Mouse (Mus musculus) heart, adult 2 months (tissue): ENCODE data around the gene Atg2a. TPM values are rescaled to one million over a fixed set of nuclear protein-coding genes. Genes with fewer than 3 reads are reported as not detected.

Experiments used
- DNase-seq, 2 experiments: peaks; one replicate each; pipeline ENCODE4 v3.0.0; 2021
- H3K27ac ChIP-seq: fragments of 200-600 bp; 2 replicates; pipeline ENCODE4 v1.8.1; 2022
- H3K27me3 ChIP-seq: fragments of 200-500 bp; 2 replicates; pipeline ENCODE4 v1.6.1; 2012; ENCODE audit warnings: mild to moderate bottlenecking, low read length, inconsistent platforms, mixed read lengths; ENCODE audit not compliant: control insufficient read depth, insufficient read depth
- H3K36me3 ChIP-seq: fragments of 200-500 bp; 2 replicates; pipeline ENCODE4 v1.6.1; 2012; ENCODE audit warnings: low read length, inconsistent platforms; ENCODE audit not compliant: control insufficient read depth, insufficient read depth
- H3K4me1 ChIP-seq: fragments of 200-500 bp; 2 replicates; pipeline ENCODE4 v1.6.1; 2011; ENCODE audit warnings: low read length; ENCODE audit not compliant: control insufficient read depth, insufficient read depth
- H3K4me3 ChIP-seq: fragments of 200-600 bp; 2 replicates; pipeline ENCODE4 v1.8.1; 2022
- H3K79me2 ChIP-seq: fragments of 200-500 bp; replicated peaks from 2 replicates; pipeline ENCODE4 v1.6.1; 2012; ENCODE audit warnings: mild to moderate bottlenecking, inconsistent platforms, low read length, moderate library complexity, mixed read lengths; ENCODE audit not compliant: control insufficient read depth, insufficient read depth
- H3K9ac ChIP-seq: fragments of 200-500 bp; 2 replicates; pipeline ENCODE4 v1.6.1; 2012; ENCODE audit warnings: low read depth, mild to moderate bottlenecking, control low read depth, inconsistent platforms, low read length, mixed read lengths
- CTCF ChIP-seq: fragments of 200-600 bp; IDR thresholded peaks from 2 replicates; pipeline ENCODE4 v1.8.1; 2022; ENCODE audit warnings: antibody characterized with exemption, mild to moderate bottlenecking, moderate library complexity
- EP300 ChIP-seq: fragments of 200-500 bp; IDR thresholded peaks from 2 replicates; pipeline ENCODE4 v1.6.1; 2011; ENCODE audit warnings: low read depth, low read length, control low read depth; ENCODE audit not compliant: insufficient read depth
- POLR2A ChIP-seq: fragments of 200-500 bp; IDR thresholded peaks from 2 replicates; pipeline ENCODE4 v1.6.1; 2011; ENCODE audit warnings: mild to moderate bottlenecking, low read depth, low read length, control low read depth; ENCODE audit not compliant: insufficient read depth
- WGBS: fragments of 180-500 bp; shearing (Covaris S2); methylation state at CpG from one replicate; pipeline ENCODE4 v1.1.7; 2018; 5-methylcytosine and 5-hydroxymethylcytosine counted together
- intact Hi-C: fragments of 180-260 bp; cut with DNase I; formaldehyde crosslinking; loops from one replicate; pipeline ENCODE4 v1.15.1; 2025
- polyA plus RNA-seq: library from polyadenylated mRNA; depleted of rRNA; stranded (reverse); fragments of >200 nt; gene quantifications from 2 replicates; pipeline ENCODE4 v1.2.3, GENCODE M21; 2012
- total RNA-seq, 2 experiments: library from RNA; stranded (reverse); gene quantifications; 2 replicates each; pipeline ENCODE4 v1.2.3; 2021

Gene Atg2a
- total and polyA plus RNA-seq, 3 experiments, result 20.5 to 26.3 (median 24.5) TPM

DNA sequence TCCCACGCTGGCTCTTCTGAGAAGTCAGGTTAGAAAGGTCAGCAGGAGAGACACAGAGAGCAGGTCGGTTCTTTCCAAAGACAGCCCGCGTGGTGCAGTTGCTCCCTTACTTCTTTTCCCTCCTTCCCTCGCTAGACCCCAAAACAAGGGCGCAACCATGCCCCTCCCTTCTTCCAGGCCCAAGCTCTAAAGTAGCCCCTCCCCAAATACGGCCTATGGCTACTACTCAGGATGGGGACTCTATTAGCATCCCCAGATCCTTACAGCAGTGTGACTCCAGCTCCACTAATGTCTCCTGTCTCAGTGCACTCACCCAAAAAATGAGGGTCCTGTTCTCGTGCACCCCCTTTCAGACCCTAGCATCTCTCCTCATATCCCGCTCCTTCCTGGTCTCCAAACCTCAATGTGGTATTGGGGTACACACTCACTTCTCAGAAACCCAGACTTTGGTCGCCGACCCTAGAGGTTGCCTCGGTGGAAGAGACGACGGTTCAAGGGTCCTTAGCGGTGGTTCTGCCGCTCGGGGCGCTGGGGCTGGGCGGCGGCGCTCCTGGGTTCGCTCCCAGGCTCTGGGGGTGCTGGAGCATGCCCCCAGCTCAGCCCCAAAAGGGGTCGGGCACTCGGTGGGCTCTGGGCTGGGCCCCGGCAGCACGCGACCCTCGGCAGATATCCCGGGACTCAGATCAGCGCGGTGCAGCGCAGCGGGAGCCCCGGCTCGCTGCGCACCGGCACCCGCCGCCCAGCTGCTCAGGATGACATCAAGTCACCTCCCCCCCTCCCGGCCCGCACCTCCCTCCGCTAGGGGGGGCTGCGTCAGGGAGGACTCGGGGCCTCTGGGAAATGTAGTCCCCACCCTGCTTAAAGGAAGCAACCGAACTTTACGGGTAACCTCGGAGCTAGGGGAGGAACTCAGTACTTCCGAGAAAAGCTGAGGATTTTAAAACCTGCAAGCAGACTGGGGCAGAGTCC, 6.1 kb upstream of the Atg2a start, which contains the start of gene Ppp2r5b:
Gene Ppp2r5b (minus strand): TSS at position 789 of the 969 bp plus-strand sequence.
- peak; percentile 53 for TF ChIP-seq POLR2A
- TF ChIP-seq EP300, result no peak
- peak; percentile 77 for TF ChIP-seq CTCF
- no peaks in the 10 kb centered on the region for H3K27me3 ChIP-seq
- peak within 1 kb of the TSS; percentile 81 for H3K4me3 ChIP-seq
- WGBS, result 3% methylated on average over 48 of the region's 48 CpGs
- peak within 1 kb of the TSS; percentile 99 for H3K27ac ChIP-seq
- intact Hi-C loops, result loop anchor here (1.0 to 2.0 kb wide), 2 partner anchors 95 to 107 kb away; partner anchors contain the start of genes Arl2, Batf2 and Snx15
- peak within 1 kb of the TSS; percentile 89 for H3K9ac ChIP-seq
- H3K4me1 ChIP-seq, result peaks cover 3% of the 10 kb centered on the region
- H3K79me2 ChIP-seq, result no peaks in the 10 kb centered on the region
- peak; percentile 94 to 95 for DNase-seq
- H3K36me3 ChIP-seq, result no peaks in the 10 kb centered on the region

DNA sequence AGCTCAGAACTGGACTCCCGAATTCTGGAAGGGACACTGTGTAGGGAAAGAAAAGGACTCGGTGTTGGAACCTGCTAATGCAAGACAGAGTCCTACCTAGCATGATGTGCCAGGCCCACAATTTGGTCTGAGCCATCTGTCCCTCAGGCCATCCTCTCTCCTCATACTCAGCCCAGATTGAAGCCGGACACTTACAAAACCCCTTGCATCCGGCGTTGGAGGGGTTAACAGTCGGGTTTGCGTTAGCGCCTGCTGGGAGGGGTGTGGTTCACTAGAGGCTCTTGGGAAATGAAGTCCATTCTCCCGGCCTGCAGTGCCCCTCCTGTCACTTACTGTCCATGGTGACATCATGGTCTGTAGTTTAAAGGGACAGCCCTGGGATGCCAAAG, 5.4 kb upstream of the Atg2a start:
- intact Hi-C loops, result loop anchor here (1.0 to 2.0 kb wide), 2 partner anchors 95 to 108 kb away; partner anchors contain the start of genes Arl2, Batf2 and Snx15
- Histone ChIP-seq H3K4me1 (peaks cover 3% of the 10 kb centered on the region), H3K27me3 (no peaks in the 10 kb centered on the region), H3K79me2 (no peaks in the 10 kb centered on the region), H3K4me3 (peak overlapping the region; percentile 81), H3K9ac (peak overlapping the region; percentile 79), H3K27ac (peak overlapping the region; percentile 99), H3K36me3 (no peaks in the 10 kb centered on the region)
- DNase-seq, result peak; percentile 88 to 91
- WGBS, result under 1% methylated on average over 9 of the region's 9 CpGs
- TF ChIP-seq CTCF, result no peak
- TF ChIP-seq EP300, result peak; percentile 77; the same call in 1 of the 2 replicates
- TF ChIP-seq POLR2A, result peak; percentile 48; the same call in 1 of the 2 replicates

DNA sequence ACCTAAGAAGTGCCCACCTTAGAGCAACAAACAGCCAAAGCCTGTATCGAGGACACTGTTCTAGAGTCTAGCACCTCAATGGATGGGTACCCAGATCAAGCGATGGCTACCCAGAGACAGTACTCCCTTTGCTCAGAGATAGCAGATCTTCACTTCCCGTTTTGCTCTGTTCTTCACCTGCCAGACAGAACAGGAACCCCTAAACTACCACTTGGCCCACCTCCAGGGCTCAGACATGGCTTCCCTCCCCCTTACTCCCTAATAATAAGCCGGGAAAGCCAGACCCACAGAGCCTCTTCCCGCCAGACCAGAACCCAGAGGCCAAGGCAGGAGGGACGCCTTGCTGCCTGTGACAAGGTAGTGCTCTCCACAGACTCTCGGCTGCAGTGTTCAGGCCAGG, 4.6 kb upstream of the Atg2a start:
- no peaks in the 10 kb centered on the region for H3K36me3 ChIP-seq
- H3K79me2 ChIP-seq, result no peaks in the 10 kb centered on the region
- H3K4me3 ChIP-seq, result no peak overlapping the region
- WGBS, result 73% methylated on average over 7 of the region's 7 CpGs
- no peak overlapping the region for H3K9ac ChIP-seq
- intact Hi-C loops, result loop anchor here (1.0 to 2.0 kb wide), 2 partner anchors 96 to 109 kb away; partner anchors contain the start of genes Arl2, Batf2 and Snx15
- peaks cover 3% of the 10 kb centered on the region for H3K4me1 ChIP-seq
- peak in 1 of 2 experiments; percentile 23 for DNase-seq
- no peak for TF ChIP-seq CTCF
- TF ChIP-seq EP300, result no peak
- no peaks in the 10 kb centered on the region for H3K27me3 ChIP-seq
- no peak overlapping the region for H3K27ac ChIP-seq

DNA sequence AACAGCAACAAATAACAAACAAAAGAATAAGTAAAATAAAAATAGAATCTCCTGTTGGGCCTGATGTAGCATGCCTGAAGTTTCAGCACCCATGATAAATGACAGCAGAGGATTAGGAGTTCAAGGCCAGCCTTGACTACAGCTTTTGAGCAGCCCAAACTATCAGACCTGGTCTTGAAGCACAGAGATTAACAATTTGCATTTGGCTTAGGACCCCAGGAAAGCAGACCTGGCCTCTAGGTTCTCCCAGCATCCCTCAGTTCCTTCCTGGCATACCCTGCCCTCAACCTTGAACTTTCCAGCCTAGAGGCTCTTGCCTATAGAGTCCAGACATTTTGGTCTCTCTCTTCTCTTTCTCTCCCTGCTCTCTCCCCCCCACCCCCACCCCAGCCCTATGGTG, 2.7 kb upstream of the Atg2a start:
- Histone ChIP-seq H3K27me3 (no peaks in the 10 kb centered on the region), H3K79me2 (no peaks in the 10 kb centered on the region), H3K4me3 (no peak overlapping the region), H3K4me1 (peaks cover 3% of the 10 kb centered on the region), H3K27ac (no peak overlapping the region), H3K36me3 (no peaks in the 10 kb centered on the region), H3K9ac (no peak overlapping the region)
- TF ChIP-seq CTCF, result no peak
- no peak for TF ChIP-seq POLR2A
- TF ChIP-seq EP300, result no peak
- no peak for DNase-seq
- intact Hi-C loops, result no loop called here

DNA sequence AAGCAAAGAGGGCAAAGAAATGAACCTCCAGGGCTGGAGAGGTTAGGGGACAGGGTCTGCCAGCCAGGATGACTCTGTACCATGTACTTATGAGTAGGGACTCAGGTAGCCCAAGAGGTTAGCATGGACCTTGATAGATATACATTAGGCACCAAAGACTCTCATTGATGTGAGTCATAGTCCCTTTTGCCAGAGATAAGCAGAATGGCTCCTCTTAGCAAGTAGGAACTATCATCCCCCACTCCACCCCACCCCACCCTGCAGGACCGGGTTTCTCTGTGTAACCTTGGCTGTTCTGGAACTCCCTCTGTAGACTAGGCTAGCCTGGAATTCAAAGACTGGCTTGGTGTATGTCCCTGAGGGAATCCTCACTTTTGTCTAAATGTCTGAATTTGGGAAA, 1.3 kb upstream of the Atg2a start:
- Histone ChIP-seq H3K27ac (no peak overlapping the region), H3K9ac (no peak overlapping the region), H3K27me3 (no peaks in the 10 kb centered on the region), H3K79me2 (no peaks in the 10 kb centered on the region), H3K4me1 (peaks cover 3% of the 10 kb centered on the region), H3K36me3 (no peaks in the 10 kb centered on the region), H3K4me3 (no peak overlapping the region)
- TF ChIP-seq CTCF (no peak), EP300 (no peak), POLR2A (no peak)
- no peak for DNase-seq
- 38% methylated on average over 1 of the region's 1 CpGs for WGBS
- intact Hi-C loops, result no loop called here

DNA sequence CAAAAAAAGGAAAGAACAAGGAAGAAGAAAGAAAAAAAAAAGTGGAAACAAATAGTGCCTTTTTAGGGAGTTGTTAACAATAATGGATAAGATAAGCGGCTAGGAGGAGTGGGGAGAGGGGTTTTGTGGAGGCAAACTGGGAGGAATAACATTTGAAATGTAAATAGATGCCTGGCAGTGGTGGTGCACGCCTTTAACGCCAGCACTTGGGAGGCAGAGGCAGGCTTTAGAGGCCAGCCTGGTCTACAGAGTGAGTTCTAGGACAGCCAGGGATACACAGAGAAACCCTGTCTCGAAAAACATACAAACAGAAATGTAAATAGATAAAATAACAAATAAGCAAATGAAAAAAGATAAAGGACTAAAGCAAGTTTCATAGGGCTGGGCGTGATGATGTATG, 743 bp upstream of the Atg2a start:
- 35% methylated on average over 5 of the region's 5 CpGs for WGBS
- H3K27ac ChIP-seq, result peak overlapping the region; percentile 75
- no peaks in the 10 kb centered on the region for H3K27me3 ChIP-seq
- no peak overlapping the region for H3K9ac ChIP-seq
- no peak for DNase-seq
- no peaks in the 10 kb centered on the region for H3K36me3 ChIP-seq
- peaks cover 3% of the 10 kb centered on the region for H3K4me1 ChIP-seq
- intact Hi-C loops, result no loop called here
- peak overlapping the region; percentile 42 for H3K4me3 ChIP-seq
- no peaks in the 10 kb centered on the region for H3K79me2 ChIP-seq
- no peak for TF ChIP-seq POLR2A
- no peak for TF ChIP-seq CTCF
- no peak for TF ChIP-seq EP300
